Mouse (Mus musculus): Measurements from ENCODE around the gene Clca3a1. TPM values are rescaled to one million over a fixed set of nuclear protein-coding genes. Genes with fewer than 3 reads are reported as not detected.
"Not testable (repeated sequence)": the region's sequence is repeated elsewhere in the genome, so short reads cannot be mapped to it uniquely, and the experiment has no call there.

Clca3a1 gene
- polyA plus RNA-seq, 1 experiment = not detected

GRCm38 (mm10) chr3:144765161-144765560 lies 4.4 kb upstream of the Clca3a1 start:
- no peak for TF ChIP-seq TCF12 (IDR thresholded peaks at IDR 0.05; ENCODE audit: insufficient read depth, poor library complexity, severe bottlenecking)
- no peak for TF ChIP-seq SRF (IDR thresholded peaks at IDR 0.05; ENCODE audit: control insufficient read depth, insufficient read length, low read depth)
- no peak overlapping the region for H3K4me3 ChIP-seq

GRCm38 (mm10) chr3:144761454-144761853 lies 677 bp upstream of the Clca3a1 start:
- TF ChIP-seq USF1 (IDR thresholded peaks at IDR 0.05; ENCODE audit: low read depth) = peak; percentile 73
- no peak for TF ChIP-seq MYOG (IDR thresholded peaks at IDR 0.05; ENCODE audit: control insufficient read depth in 1 of 3, insufficient read depth in 1 of 3, insufficient read length in 2 of 3, low read depth in 2 of 3)
- no peaks in the 10 kb centered on the region for H3K27me3 ChIP-seq (ENCODE audit: control insufficient read depth, insufficient read depth, insufficient read length)
- no peak overlapping the region for H3K4me3 ChIP-seq
- no peaks in the 10 kb centered on the region for H3K36me3 ChIP-seq (ENCODE audit: control insufficient read depth, insufficient read depth)
- no peak overlapping the region for H3ac ChIP-seq (ENCODE audit: control insufficient read depth, insufficient read length)
- no peaks in the 10 kb centered on the region for H3K79me2 ChIP-seq (ENCODE audit: control insufficient read depth, insufficient read depth)
- peak overlapping the region; percentile 35 for H3K4me2 ChIP-seq (ENCODE audit: low read depth)

More at GRCm38 (mm10) chr3:144765161-144765560, 4.4 kb upstream of the Clca3a1 start:
- Histone ChIP-seq H3K79me2 (ENCODE audit: control insufficient read depth, insufficient read depth) (no peaks in the 10 kb centered on the region), H3K4me2 (ENCODE audit: low read depth) (peak overlapping the region; percentile 45), H3ac (ENCODE audit: control insufficient read depth, insufficient read length) (no peak overlapping the region), H3K36me3 (ENCODE audit: control insufficient read depth, insufficient read depth) (no peaks in the 10 kb centered on the region), H3K27me3 (ENCODE audit: control insufficient read depth, insufficient read depth, insufficient read length) (no peaks in the 10 kb centered on the region)

GRCm38 (mm10) chr3:144759719-144760118 lies 1.1 kb downstream of the Clca3a1 start:
- TF ChIP-seq SRF (IDR thresholded peaks at IDR 0.05; ENCODE audit: control insufficient read depth, insufficient read length, low read depth) = no peak
- no peak for TF ChIP-seq REST (IDR thresholded peaks at IDR 0.05; ENCODE audit: insufficient read depth, insufficient read length)
- TF ChIP-seq TCF3 (IDR thresholded peaks at IDR 0.05; ENCODE audit: insufficient read length, low read depth) = no peak
- no peak for TF ChIP-seq MAX (IDR thresholded peaks at IDR 0.05; ENCODE audit: low read depth)
- no peak for TF ChIP-seq MYOG (IDR thresholded peaks at IDR 0.05; ENCODE audit: control insufficient read depth in 1 of 3, insufficient read depth in 1 of 3, insufficient read length in 2 of 3, low read depth in 2 of 3)
- 0 out of 2 replicates have a peak, but pooled peaks have one; percentile 25 for TF ChIP-seq CEBPB (IDR thresholded peaks at IDR 0.05; ENCODE audit: insufficient read depth, poor library complexity, severe bottlenecking)
- no peak overlapping the region for H3K4me3 ChIP-seq
- no peaks in the 10 kb centered on the region for H3K79me2 ChIP-seq (ENCODE audit: control insufficient read depth, insufficient read depth)
- H3K36me3 ChIP-seq (ENCODE audit: control insufficient read depth, insufficient read depth) = no peaks in the 10 kb centered on the region
- no peak overlapping the region for H3K4me2 ChIP-seq (ENCODE audit: low read depth)
- H3K27me3 ChIP-seq (ENCODE audit: control insufficient read depth, insufficient read depth, insufficient read length) = no peaks in the 10 kb centered on the region
- no peak overlapping the region for H3ac ChIP-seq (ENCODE audit: control insufficient read depth, insufficient read length)

- H3K79me2 ChIP-seq (ENCODE audit: control insufficient read depth, insufficient read depth); H3K4me2 ChIP-seq (ENCODE audit: low read depth); H3K36me3 ChIP-seq (ENCODE audit: control insufficient read depth, insufficient read depth); H3K4me3 ChIP-seq; H3ac ChIP-seq (ENCODE audit: control insufficient read depth, insufficient read length); H3K27me3 ChIP-seq (ENCODE audit: control insufficient read depth, insufficient read depth, insufficient read length): not testable (repeated sequence)
These were observed 4.7 kb downstream of the Clca3a1 start for GRCm38 (mm10) chr3:144756103-144756502.

GRCm38 (mm10) chr3:144753120-144753519 lies 7.7 kb downstream of the Clca3a1 start:
- TF ChIP-seq USF1 (IDR thresholded peaks at IDR 0.05; ENCODE audit: low read depth) = no peak
- TF ChIP-seq E2F4 (IDR thresholded peaks at IDR 0.05; ENCODE audit: insufficient read depth) = no peak
- no peak for TF ChIP-seq TCF3 (IDR thresholded peaks at IDR 0.05; ENCODE audit: insufficient read length, low read depth)
- TF ChIP-seq POLR2AphosphoS2 (IDR thresholded peaks at IDR 0.05; ENCODE audit: insufficient read length, low read depth) = no peak
- no peak for TF ChIP-seq POLR2A (IDR thresholded peaks at IDR 0.05; ENCODE audit: insufficient read length, low read depth)
- no peak for TF ChIP-seq CEBPB (IDR thresholded peaks at IDR 0.05; ENCODE audit: insufficient read depth, poor library complexity, severe bottlenecking)
- no peak for TF ChIP-seq MAX (IDR thresholded peaks at IDR 0.05; ENCODE audit: low read depth)
- no peak for TF ChIP-seq SRF (IDR thresholded peaks at IDR 0.05; ENCODE audit: control insufficient read depth, insufficient read length, low read depth)
- no peak for TF ChIP-seq TCF12 (IDR thresholded peaks at IDR 0.05; ENCODE audit: insufficient read depth, poor library complexity, severe bottlenecking)
- TF ChIP-seq MYOG (IDR thresholded peaks at IDR 0.05; ENCODE audit: control insufficient read depth in 1 of 3, insufficient read depth in 1 of 3, insufficient read length in 2 of 3, low read depth in 2 of 3) = no peak
- no peak for TF ChIP-seq REST (IDR thresholded peaks at IDR 0.05; ENCODE audit: insufficient read depth, insufficient read length)
- TF ChIP-seq MYOD1 (IDR thresholded peaks at IDR 0.05; ENCODE audit: control insufficient read depth in 1 of 3, insufficient read length in 2 of 3, low read depth in 2 of 3) = no peak
- no peaks in the 10 kb centered on the region for H3K27me3 ChIP-seq (ENCODE audit: control insufficient read depth, insufficient read depth, insufficient read length)
- H3K4me2 ChIP-seq (ENCODE audit: low read depth) = no peak overlapping the region
- H3K4me3 ChIP-seq = no peak overlapping the region
- H3K79me2 ChIP-seq (ENCODE audit: control insufficient read depth, insufficient read depth) = no peaks in the 10 kb centered on the region
- no peak overlapping the region for H3ac ChIP-seq (ENCODE audit: control insufficient read depth, insufficient read length)
- H3K36me3 ChIP-seq (ENCODE audit: control insufficient read depth, insufficient read depth) = no peaks in the 10 kb centered on the region

- H3ac ChIP-seq (ENCODE audit: control insufficient read depth, insufficient read length); H3K4me2 ChIP-seq (ENCODE audit: low read depth); H3K36me3 ChIP-seq (ENCODE audit: control insufficient read depth, insufficient read depth); H3K4me3 ChIP-seq; H3K79me2 ChIP-seq (ENCODE audit: control insufficient read depth, insufficient read depth); H3K27me3 ChIP-seq (ENCODE audit: control insufficient read depth, insufficient read depth, insufficient read length): not testable (repeated sequence)
These were observed 11.5 kb downstream of the Clca3a1 start for GRCm38 (mm10) chr3:144749062-144749963.

GRCm38 (mm10) chr3:144747706-144748105 lies 13.1 kb downstream of the Clca3a1 start:
- H3K79me2 ChIP-seq (ENCODE audit: control insufficient read depth, insufficient read depth); H3K4me2 ChIP-seq (ENCODE audit: low read depth); H3K36me3 ChIP-seq (ENCODE audit: control insufficient read depth, insufficient read depth); H3K4me3 ChIP-seq; H3ac ChIP-seq (ENCODE audit: control insufficient read depth, insufficient read length); H3K27me3 ChIP-seq (ENCODE audit: control insufficient read depth, insufficient read depth, insufficient read length): not testable (repeated sequence)

- H3ac ChIP-seq (ENCODE audit: control insufficient read depth, insufficient read length); H3K27me3 ChIP-seq (ENCODE audit: control insufficient read depth, insufficient read depth, insufficient read length); H3K4me3 ChIP-seq; H3K4me2 ChIP-seq (ENCODE audit: low read depth); H3K36me3 ChIP-seq (ENCODE audit: control insufficient read depth, insufficient read depth); H3K79me2 ChIP-seq (ENCODE audit: control insufficient read depth, insufficient read depth): not testable (repeated sequence)
These were observed 22.4 kb downstream of the Clca3a1 start for GRCm38 (mm10) chr3:144738396-144738795.

All from myocyte (in vitro differentiated cells).